Mouse (Mus musculus): ENCODE results near the gene Psmf1. TPM values are rescaled to one million over a fixed set of nuclear protein-coding genes. Genes with fewer than 3 reads are reported as not detected.

The Psmf1 gene
- total RNA-seq (2023), result 10 to 100 TPM; 32.4 to 39.5 TPM

DNA sequence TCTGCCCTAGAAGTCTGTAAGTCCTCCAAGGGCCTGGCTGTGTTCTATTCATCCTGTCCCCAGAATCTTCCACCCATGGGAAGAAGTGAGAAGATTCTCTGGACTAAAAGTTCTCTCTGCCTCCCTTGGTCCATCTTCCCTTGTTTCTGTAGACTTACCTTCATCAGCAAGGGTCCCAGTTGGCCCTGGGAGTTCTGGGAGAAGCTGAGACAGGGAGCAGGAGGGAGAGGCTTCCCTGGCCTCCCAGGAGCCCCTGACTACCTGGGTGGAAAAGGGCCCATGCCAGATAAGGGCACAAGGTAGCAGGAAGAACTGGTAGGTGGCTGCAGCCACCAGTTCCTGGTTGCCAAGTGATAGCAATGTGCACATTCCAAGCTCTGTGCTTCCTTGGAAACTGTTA, at the start of gene Psmf1:
TSS of gene Psmf1 (minus strand) at position 342 of the 400 bp plus-strand sequence.

GRCm38 (mm10) chr2:151701231-151702145, 42.5 kb downstream of the Psmf1 start, which contains the start of gene Tmem74b:
TSS of gene Tmem74b (plus strand) at chr2:151702008.

GRCm38 (mm10) chr2:151668433-151668832, 75.6 kb downstream of the Psmf1 start, which contains the start of gene Rad21l:
TSS of gene Rad21l (minus strand) at chr2:151668533.

Other genes starting within 250 kb of the Psmf1 start
- gene Fkbp1a, start 201.7 kb downstream of the Psmf1 start, total RNA-seq (2023), result 10 to 100 TPM; 66.5 to 74.4 TPM
- 1 to 10 TPM; 1.6 to 2.2 TPM for gene Sdcbp2, start 171.6 kb downstream of the Psmf1 start, total RNA-seq (2023)
- gene Snph, start 111.6 kb downstream of the Psmf1 start, total RNA-seq (2023), result under 1 TPM; 0.33 to 0.41 TPM
- not detected for gene Rad21l, start 75.7 kb downstream of the Psmf1 start, total RNA-seq (2023)
- gene Tmem74b, start 42.2 kb downstream of the Psmf1 start, total RNA-seq (2023), result not detected
- gene Rspo4, start 98.7 kb upstream of the Psmf1 start, total RNA-seq (2023), result not detected
- not detected for gene Angpt4, start 167.0 kb upstream of the Psmf1 start, total RNA-seq (2023)
- gene Fam110a, start 236.0 kb upstream of the Psmf1 start, total RNA-seq (2023), result 1 to 10 TPM; 4.6 to 5.8 TPM

Measured in B cell, adult 67 days (primary cell).